Mouse (Mus musculus) testis, adult 2 months (tissue): Measurements from ENCODE around the gene Prss2.

ENCODE experiments used
- CTCF ChIP-seq: fragments of 200-500 bp; IDR thresholded peaks from 2 replicates; pipeline ENCODE4 v1.5.1; 2012; ENCODE audit warnings: low read depth, mild to moderate bottlenecking, inconsistent platforms, low read length, moderate library complexity; ENCODE audit not compliant: control insufficient read depth, insufficient read depth, insufficient replicate concordance
- POLR2A ChIP-seq: fragments of 200-500 bp; IDR thresholded peaks from 2 replicates; pipeline ENCODE4 v1.6.1; 2012; ENCODE audit warnings: low read depth, mild to moderate bottlenecking, inconsistent platforms, low read length, moderate library complexity; ENCODE audit not compliant: control insufficient read depth

DNA sequence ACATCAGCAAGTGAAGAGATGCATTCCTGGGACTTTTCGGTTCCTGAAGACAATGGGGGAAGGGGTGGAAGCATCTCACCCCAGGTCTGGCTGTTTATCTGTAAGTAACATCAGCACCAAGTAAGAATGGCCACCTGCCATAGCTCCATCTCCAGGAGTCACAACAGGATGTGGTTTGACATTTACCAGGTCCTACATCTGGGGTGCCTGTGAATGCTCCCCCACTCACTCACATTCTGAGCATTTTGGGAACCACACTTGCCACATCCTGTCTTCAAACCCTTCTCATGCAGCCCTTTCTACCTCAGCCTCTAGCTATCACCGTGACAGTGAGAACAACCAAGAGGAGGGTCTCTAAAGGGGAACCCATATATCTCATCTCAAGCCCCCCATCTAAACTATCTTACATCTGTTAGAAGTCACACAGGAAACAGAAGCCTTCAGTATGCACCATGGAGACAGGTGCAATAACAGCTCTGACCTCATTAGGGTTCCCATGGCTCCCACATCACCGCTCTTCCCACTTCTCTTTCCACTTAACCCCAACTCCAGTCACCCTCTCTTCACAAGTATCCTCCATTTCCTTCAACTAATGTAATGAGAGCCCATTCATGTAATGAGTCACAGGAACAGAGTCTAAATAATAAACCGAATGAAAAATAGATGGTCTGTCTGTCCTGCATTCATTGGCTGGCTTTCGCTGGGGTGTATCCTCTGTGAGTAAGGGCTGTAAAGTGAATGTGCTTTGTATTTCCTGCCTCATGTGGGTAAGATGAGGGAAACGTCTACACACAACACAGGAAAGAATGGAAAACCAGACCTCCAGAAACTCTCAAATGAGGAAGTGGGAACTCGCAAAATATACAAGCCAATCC is 32.9 kb downstream of the Prss2 start:
- TF ChIP-seq POLR2A (no peak), CTCF (no peak)
